Mouse (Mus musculus) midbrain, embryonic 14.5 days (tissue): ENCODE measurements around the gene Atp13a1. TPM values are rescaled to one million over a fixed set of nuclear protein-coding genes. Genes with fewer than 3 reads are reported as not detected.

Experiments
- ATAC-seq: fragments of 200-750 bp; cut with Nextera tagmentation; 2 replicates; pipeline ENCODE4 v1.8.0; 2017; ENCODE audit warnings: moderate number of reproducible peaks, moderate library complexity; ENCODE audit not compliant: low FRiP score, low TSS enrichment
- DNase-seq: peaks from one replicate; pipeline ENCODE4 v3.0.0-alpha.2; 2015
- H3K27ac ChIP-seq: fragments of 300-500 bp; sonication (generic); replicated peaks from 2 replicates; pipeline ENCODE4 v1.5.1; 2014; ENCODE audit warnings: mild to moderate bottlenecking, low read depth, low read length, moderate library complexity
- H3K27me3 ChIP-seq: fragments of 300-500 bp; sonication (generic); 2 replicates; pipeline ENCODE4 v1.6.1; 2014; ENCODE audit warnings: low read length, control low read depth, mixed read lengths; ENCODE audit not compliant: control insufficient read depth, insufficient read depth
- H3K36me3 ChIP-seq: fragments of 300-500 bp; sonication (generic); 2 replicates; pipeline ENCODE4 v1.6.1; 2014; ENCODE audit warnings: low read length, control low read depth; ENCODE audit not compliant: control insufficient read depth, insufficient read depth
- H3K4me1 ChIP-seq: fragments of 300-500 bp; sonication (generic); 2 replicates; pipeline ENCODE4 v1.6.1; 2014; ENCODE audit warnings: mild to moderate bottlenecking, antibody characterized with exemption, low read length, control low read depth; ENCODE audit not compliant: control insufficient read depth, insufficient read depth
- H3K4me2 ChIP-seq: fragments of 300-500 bp; sonication (generic); 2 replicates; pipeline ENCODE4 v1.6.1; 2014; ENCODE audit warnings: mild to moderate bottlenecking, low read length, moderate library complexity
- H3K4me3 ChIP-seq: fragments of 300-500 bp; sonication (generic); replicated peaks from 2 replicates; pipeline ENCODE4 v1.5.1; 2014; ENCODE audit warnings: low read depth, low read length
- H3K9ac ChIP-seq: fragments of 300-500 bp; sonication (generic); replicated peaks from 2 replicates; pipeline ENCODE4 v1.6.1; 2014; ENCODE audit warnings: mild to moderate bottlenecking, low read length, moderate library complexity
- H3K9me3 ChIP-seq: fragments of 300-500 bp; sonication (generic); 2 replicates; pipeline ENCODE4 v1.6.1; 2016; ENCODE audit warnings: low read length, control low read depth, mixed read lengths; ENCODE audit not compliant: control insufficient read depth
- WGBS: fragments of 180-500 bp; shearing (Covaris S2); extraction: QIAGEN DNeasy Blood & Tissue Kit; methylation state at CpG from one replicate; pipeline ENCODE4 v1.1.7; 2014; 5-methylcytosine and 5-hydroxymethylcytosine counted together
- polyA plus RNA-seq: library from polyadenylated mRNA; unstranded; fragments of >200 nt; fragmentation: Nextera tagmentation; extraction: Ambion mirVana; gene quantifications from 2 replicates; pipeline ENCODE4 v1.2.1, GENCODE M21; 2014

Gene Atp13a1
- polyA plus RNA-seq, 1 experiment from 2014 or later: 50.6 TPM

- peak; percentile 99 for ATAC-seq
- H3K27me3 ChIP-seq: no peaks in the 10 kb centered on the region
- DNase-seq: peak; percentile 98
- H3K27ac ChIP-seq: peak within 1 kb of the TSS; percentile 100
- no peaks in the 10 kb centered on the region; the same call in 1 of the 2 replicates for H3K36me3 ChIP-seq
- H3K4me3 ChIP-seq: peak within 1 kb of the TSS; percentile 74
- peak within 1 kb of the TSS; percentile 63 for H3K4me2 ChIP-seq
- peak within 1 kb of the TSS; percentile 93 for H3K9ac ChIP-seq
- 1% methylated on average over 41 of the region's 41 CpGs for WGBS
- H3K9me3 ChIP-seq: no peaks in the 10 kb centered on the region
- peaks cover 26% of the 10 kb centered on the region for H3K4me1 ChIP-seq
These were observed 16.3 kb upstream of the Atp13a1 start, which contains the start of gene Gm20422 for GRCm38 (mm10) chr8:69774503-69775148. Gene Gm20422, minus strand, starts transcription at chr8:69774886.

- Histone ChIP-seq H3K4me1 (peaks cover 26% of the 10 kb centered on the region), H3K4me2 (peak overlapping the region; percentile 63), H3K4me3 (peak overlapping the region; percentile 74; the same call in 1 of the 2 replicates), H3K27ac (peak overlapping the region; percentile 100), H3K9ac (peak overlapping the region; percentile 93; the same call in 1 of the 2 replicates), H3K9me3 (no peaks in the 10 kb centered on the region), H3K27me3 (no peaks in the 10 kb centered on the region), H3K36me3 (no peaks in the 10 kb centered on the region; the same call in 1 of the 2 replicates)
- DNase-seq (no peak), ATAC-seq (peak; percentile 28)
- WGBS: 57% methylated on average over 2 of the region's 2 CpGs
These were observed 15.8 kb upstream of the Atp13a1 start for GRCm38 (mm10) chr8:69775149-69775534.

- peaks cover 20% of the 10 kb centered on the region for H3K4me1 ChIP-seq
- H3K4me3 ChIP-seq: no peak overlapping the region
- H3K4me2 ChIP-seq: no peak overlapping the region
- 67% methylated on average over 11 of the region's 12 CpGs for WGBS
- no peaks in the 10 kb centered on the region for H3K9me3 ChIP-seq
- no peaks in the 10 kb centered on the region for H3K36me3 ChIP-seq
- no peak overlapping the region for H3K27ac ChIP-seq
- no peak overlapping the region for H3K9ac ChIP-seq
- H3K27me3 ChIP-seq: no peaks in the 10 kb centered on the region
- ATAC-seq (no peak), DNase-seq (no peak)
These were observed 13.9 kb upstream of the Atp13a1 start for GRCm38 (mm10) chr8:69777111-69777510.

GRCm38 (mm10) chr8:69789105-69789504, 1.9 kb upstream of the Atp13a1 start:
- Histone ChIP-seq H3K36me3 (peaks cover 9% of the 10 kb centered on the region), H3K27ac (no peak overlapping the region), H3K4me1 (peaks cover 13% of the 10 kb centered on the region), H3K27me3 (no peaks in the 10 kb centered on the region), H3K4me2 (no peak overlapping the region), H3K9ac (no peak overlapping the region), H3K9me3 (no peaks in the 10 kb centered on the region), H3K4me3 (no peak overlapping the region)
- no peak for DNase-seq
- WGBS: 91% methylated on average over 5 of the region's 5 CpGs
- ATAC-seq: no peak

- H3K4me2 ChIP-seq: 0 out of 2 replicates have a peak overlapping the region, but pooled peaks have one; percentile 2
- no peak for ATAC-seq
- H3K27me3 ChIP-seq: no peaks in the 10 kb centered on the region
- no peak overlapping the region for H3K9ac ChIP-seq
- WGBS: 76% methylated on average over 5 of the region's 5 CpGs
- peaks cover 15% of the 10 kb centered on the region for H3K36me3 ChIP-seq
- no peak for DNase-seq
- H3K27ac ChIP-seq: no peak overlapping the region
- H3K9me3 ChIP-seq: no peaks in the 10 kb centered on the region
- no peak overlapping the region for H3K4me3 ChIP-seq
- H3K4me1 ChIP-seq: peaks cover 13% of the 10 kb centered on the region
These were observed 1.2 kb upstream of the Atp13a1 start for GRCm38 (mm10) chr8:69789731-69790130.

GRCm38 (mm10) chr8:69790364-69790763, 599 bp upstream of the Atp13a1 start:
- Histone ChIP-seq H3K9ac (peak overlapping the region; percentile 92; the same call in 1 of the 2 replicates), H3K27me3 (no peaks in the 10 kb centered on the region), H3K27ac (peak overlapping the region; percentile 75; the same call in 1 of the 2 replicates), H3K9me3 (no peaks in the 10 kb centered on the region), H3K36me3 (peaks cover 22% of the 10 kb centered on the region), H3K4me3 (peak overlapping the region; percentile 100), H3K4me1 (peaks cover 13% of the 10 kb centered on the region), H3K4me2 (peak overlapping the region; percentile 59)
- ATAC-seq: no peak
- peak; percentile 29 for DNase-seq
- WGBS: 32% methylated on average over 11 of the region's 11 CpGs

GRCm38 (mm10) chr8:69791415-69792068, 579 bp downstream of the Atp13a1 start:
- Histone ChIP-seq H3K9me3 (no peaks in the 10 kb centered on the region), H3K4me3 (peak overlapping the region; percentile 100), H3K27ac (peak overlapping the region; percentile 75), H3K27me3 (no peaks in the 10 kb centered on the region), H3K9ac (peak overlapping the region; percentile 92), H3K4me1 (peaks cover 13% of the 10 kb centered on the region), H3K36me3 (peaks cover 33% of the 10 kb centered on the region), H3K4me2 (peak overlapping the region; percentile 59)
- WGBS: 1% methylated on average over 46 of the region's 48 CpGs
- ATAC-seq (peak; percentile 74), DNase-seq (peak; percentile 58)

- H3K4me2 ChIP-seq: no peak overlapping the region
- DNase-seq (no peak), ATAC-seq (no peak)
- WGBS: 94% methylated on average over 4 of the region's 4 CpGs
- no peak overlapping the region for H3K9ac ChIP-seq
- H3K9me3 ChIP-seq: no peaks in the 10 kb centered on the region
- H3K36me3 ChIP-seq: peaks cover 55% of the 10 kb centered on the region
- no peaks in the 10 kb centered on the region for H3K27me3 ChIP-seq
- no peak overlapping the region for H3K27ac ChIP-seq
- peaks cover 13% of the 10 kb centered on the region for H3K4me1 ChIP-seq
- no peak overlapping the region for H3K4me3 ChIP-seq
These were observed 2.7 kb downstream of the Atp13a1 start for GRCm38 (mm10) chr8:69793666-69794065.
